Mouse (Mus musculus): ENCODE data around the gene Ttll8. TPM values are rescaled to one million over a fixed set of nuclear protein-coding genes. Genes with fewer than 3 reads are reported as not detected.

The Ttll8 gene
- polyA plus RNA-seq, 1 experiment from 2014 or later: not detected

GRCm38 (mm10) chr15:88864270-88865030, 89.8 kb downstream of the Ttll8 start:
- Histone ChIP-seq H3K4me3 (peak overlapping the region; percentile 92), H3K9ac (peak overlapping the region; percentile 93), H3K36me3 (ENCODE audit: poor library complexity, severe bottlenecking) (peaks cover 34% of the 10 kb centered on the region), H3K4me1 (peaks cover 35% of the 10 kb centered on the region), H3K9me3 (replicated peaks) (no peaks in the 10 kb centered on the region), H3K27me3 (no peaks in the 10 kb centered on the region), H3K27ac (peak overlapping the region; percentile 97), H3K4me2 (peak overlapping the region; percentile 92)
- 53% methylated on average over 22 of the region's 22 CpGs for WGBS
- ATAC-seq: peak; percentile 11

- Histone ChIP-seq H3K27me3 (no peaks in the 10 kb centered on the region), H3K4me3 (peak overlapping the region; percentile 92), H3K27ac (peak overlapping the region; percentile 97), H3K9ac (peak overlapping the region; percentile 93), H3K4me1 (peaks cover 35% of the 10 kb centered on the region), H3K4me2 (peak overlapping the region; percentile 92), H3K9me3 (replicated peaks) (no peaks in the 10 kb centered on the region), H3K36me3 (ENCODE audit: poor library complexity, severe bottlenecking) (peaks cover 34% of the 10 kb centered on the region)
- peak; percentile 72 for ATAC-seq
- WGBS: under 1% methylated on average over 31 of the region's 39 CpGs
Measured at GRCm38 (mm10) chr15:88863695-88864231, 90.5 kb downstream of the Ttll8 start.

GRCm38 (mm10) chr15:88862881-88863694, 91.1 kb downstream of the Ttll8 start:
- peaks cover 35% of the 10 kb centered on the region for H3K4me1 ChIP-seq
- no peaks in the 10 kb centered on the region for H3K9me3 ChIP-seq (replicated peaks)
- no peaks in the 10 kb centered on the region for H3K27me3 ChIP-seq
- H3K9ac ChIP-seq: peak overlapping the region; percentile 93
- H3K4me2 ChIP-seq: peak overlapping the region; percentile 92
- H3K36me3 ChIP-seq (ENCODE audit: poor library complexity, severe bottlenecking): peaks cover 34% of the 10 kb centered on the region
- peak overlapping the region; percentile 97 for H3K27ac ChIP-seq
- peak overlapping the region; percentile 92 for H3K4me3 ChIP-seq
- WGBS: under 1% methylated on average over 89 of the region's 98 CpGs
- no peak for ATAC-seq

- ATAC-seq: peak; percentile 87
- Histone ChIP-seq H3K36me3 (ENCODE audit: poor library complexity, severe bottlenecking) (peaks cover 30% of the 10 kb centered on the region), H3K4me3 (peak within 1 kb of the TSS; percentile 92), H3K9me3 (replicated peaks) (no peaks in the 10 kb centered on the region), H3K4me2 (peak within 1 kb of the TSS; percentile 92), H3K9ac (peak within 1 kb of the TSS; percentile 93), H3K4me1 (peaks cover 35% of the 10 kb centered on the region), H3K27ac (peak within 1 kb of the TSS; percentile 97), H3K27me3 (no peaks in the 10 kb centered on the region)
- under 1% methylated on average over 106 of the region's 107 CpGs for WGBS
Measured at GRCm38 (mm10) chr15:88861772-88862622, 92.2 kb downstream of the Ttll8 start, which contains the start of gene Pim3. TSS of gene Pim3 (plus strand) at chr15:88862186.

GRCm38 (mm10) chr15:88860781-88861180, 93.4 kb downstream of the Ttll8 start:
- WGBS: 97% methylated on average over 3 of the region's 3 CpGs
- Histone ChIP-seq H3K9ac (no peak overlapping the region), H3K27me3 (no peaks in the 10 kb centered on the region), H3K9me3 (replicated peaks) (no peaks in the 10 kb centered on the region), H3K27ac (no peak overlapping the region), H3K4me3 (no peak overlapping the region), H3K4me1 (peaks cover 28% of the 10 kb centered on the region), H3K4me2 (no peak overlapping the region), H3K36me3 (ENCODE audit: poor library complexity, severe bottlenecking) (peaks cover 18% of the 10 kb centered on the region)
- ATAC-seq: no peak

DNA sequence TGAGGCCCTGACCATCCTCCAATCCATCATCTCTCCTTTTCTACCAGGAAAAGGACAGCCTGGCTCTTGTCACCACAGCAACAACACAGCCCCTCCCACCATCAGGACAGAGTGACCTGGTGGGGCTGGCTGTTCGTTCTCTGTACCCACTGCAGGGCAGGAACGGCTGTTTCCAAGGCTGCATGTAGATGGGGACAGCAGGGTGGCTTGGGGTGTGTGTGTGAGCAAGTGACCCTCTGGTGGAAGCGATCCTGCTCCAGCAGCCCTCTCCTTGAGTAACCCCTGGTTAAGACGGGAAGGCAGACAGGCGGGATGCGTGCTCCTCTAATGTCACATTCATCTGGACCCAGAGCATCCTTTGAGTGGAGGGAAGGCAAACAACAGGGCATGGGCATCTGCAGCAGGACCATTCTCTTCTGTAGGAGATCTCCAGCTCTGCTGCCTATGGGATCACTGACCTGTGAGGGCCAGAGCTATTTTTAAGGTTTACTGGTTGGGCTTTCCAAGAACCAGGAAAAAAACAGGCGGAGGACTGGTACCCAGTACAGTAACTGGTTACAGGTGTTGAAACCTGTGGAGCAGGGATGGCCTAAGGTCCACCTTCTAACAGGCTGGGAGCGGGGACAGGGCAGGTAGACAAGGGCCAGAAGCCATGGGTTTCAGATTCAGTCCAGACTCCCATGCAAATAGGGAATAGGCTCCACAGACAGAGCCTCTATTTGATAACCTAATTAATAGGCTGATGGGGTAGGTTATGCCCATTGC, 94.8 kb downstream of the Ttll8 start:
- Histone ChIP-seq H3K27ac (no peak overlapping the region), H3K4me1 (peaks cover 25% of the 10 kb centered on the region), H3K36me3 (ENCODE audit: poor library complexity, severe bottlenecking) (peaks cover 4% of the 10 kb centered on the region), H3K27me3 (no peaks in the 10 kb centered on the region), H3K9ac (no peak overlapping the region), H3K4me3 (no peak overlapping the region), H3K4me2 (no peak overlapping the region), H3K9me3 (replicated peaks) (no peaks in the 10 kb centered on the region)
- 78% methylated on average over 8 of the region's 8 CpGs for WGBS
- ATAC-seq: no peak

- 0 out of 2 replicates have a peak overlapping the region, but pooled peaks have one; percentile 21 for H3K9ac ChIP-seq
- no peak overlapping the region for H3K4me2 ChIP-seq
- WGBS: 86% methylated on average over 2 of the region's 2 CpGs
- H3K4me1 ChIP-seq: peaks cover 24% of the 10 kb centered on the region
- ATAC-seq: no peak
- H3K27ac ChIP-seq: no peak overlapping the region
- H3K4me3 ChIP-seq: no peak overlapping the region
- no peaks in the 10 kb centered on the region for H3K27me3 ChIP-seq
- no peaks in the 10 kb centered on the region for H3K36me3 ChIP-seq (ENCODE audit: poor library complexity, severe bottlenecking)
- no peaks in the 10 kb centered on the region for H3K9me3 ChIP-seq (replicated peaks)
Measured at GRCm38 (mm10) chr15:88858707-88859106, 95.5 kb downstream of the Ttll8 start.

DNA sequence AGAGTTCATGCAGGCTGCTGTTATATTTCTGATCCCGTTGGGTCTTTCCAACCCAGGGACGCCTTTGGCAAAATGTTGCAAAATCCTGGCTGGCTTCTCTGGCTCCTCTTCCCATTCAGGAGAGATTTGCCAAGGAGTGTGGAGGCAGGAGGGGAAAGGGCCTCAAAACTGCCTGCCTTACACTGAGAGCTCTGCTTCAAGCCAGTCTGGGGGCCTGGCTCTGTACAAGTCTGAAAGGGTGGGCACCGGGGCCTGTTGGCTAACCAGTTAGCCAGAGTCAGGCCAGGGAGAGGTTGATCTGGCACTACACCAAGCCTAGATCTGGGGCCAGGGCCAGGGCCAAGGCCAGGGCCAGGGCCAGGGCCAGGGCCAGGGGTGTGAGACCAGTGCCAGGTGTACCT, 96.1 kb downstream of the Ttll8 start:
- no peak overlapping the region for H3K4me3 ChIP-seq
- H3K36me3 ChIP-seq (ENCODE audit: poor library complexity, severe bottlenecking): no peaks in the 10 kb centered on the region
- WGBS: 92% methylated on average over 3 of the region's 3 CpGs
- H3K9ac ChIP-seq: no peak overlapping the region
- H3K27ac ChIP-seq: no peak overlapping the region
- H3K9me3 ChIP-seq (replicated peaks): no peaks in the 10 kb centered on the region
- no peak overlapping the region for H3K4me2 ChIP-seq
- H3K27me3 ChIP-seq: no peaks in the 10 kb centered on the region
- peaks cover 22% of the 10 kb centered on the region for H3K4me1 ChIP-seq
- ATAC-seq: no peak

DNA sequence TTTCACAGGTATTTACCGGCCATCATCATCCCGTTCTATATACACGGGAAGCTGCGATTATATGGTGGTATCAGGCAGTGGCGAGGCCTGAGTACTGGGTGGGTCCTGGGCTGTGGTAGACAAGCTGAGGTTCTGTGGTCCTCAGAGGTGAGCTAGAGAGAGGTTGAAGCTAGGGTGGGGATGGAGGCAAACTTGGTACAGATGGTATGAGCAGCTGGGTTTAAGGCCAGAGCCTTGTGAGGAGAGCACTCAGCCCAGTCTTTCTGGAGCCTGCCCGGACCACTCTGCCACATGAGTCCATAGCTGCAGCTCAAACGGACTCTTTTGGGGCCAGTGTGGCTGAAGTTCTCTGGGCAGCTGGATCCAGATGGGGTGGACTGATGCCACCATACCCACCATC, 96.9 kb downstream of the Ttll8 start:
- 93% methylated on average over 7 of the region's 7 CpGs for WGBS
- Histone ChIP-seq H3K4me3 (no peak overlapping the region), H3K27me3 (no peaks in the 10 kb centered on the region), H3K4me2 (no peak overlapping the region), H3K4me1 (peaks cover 17% of the 10 kb centered on the region), H3K36me3 (ENCODE audit: poor library complexity, severe bottlenecking) (no peaks in the 10 kb centered on the region), H3K9ac (no peak overlapping the region), H3K9me3 (replicated peaks) (no peaks in the 10 kb centered on the region), H3K27ac (no peak overlapping the region)
- ATAC-seq: no peak

- ATAC-seq: no peak
- Histone ChIP-seq H3K36me3 (ENCODE audit: poor library complexity, severe bottlenecking) (no peaks in the 10 kb centered on the region), H3K4me1 (peaks cover 16% of the 10 kb centered on the region), H3K9me3 (replicated peaks) (no peaks in the 10 kb centered on the region), H3K27ac (no peak overlapping the region), H3K4me3 (no peak overlapping the region), H3K9ac (no peak overlapping the region), H3K27me3 (no peaks in the 10 kb centered on the region), H3K4me2 (no peak overlapping the region)
- WGBS: 79% methylated on average over 5 of the region's 5 CpGs
Measured at GRCm38 (mm10) chr15:88856613-88857012, 97.6 kb downstream of the Ttll8 start.

DNA sequence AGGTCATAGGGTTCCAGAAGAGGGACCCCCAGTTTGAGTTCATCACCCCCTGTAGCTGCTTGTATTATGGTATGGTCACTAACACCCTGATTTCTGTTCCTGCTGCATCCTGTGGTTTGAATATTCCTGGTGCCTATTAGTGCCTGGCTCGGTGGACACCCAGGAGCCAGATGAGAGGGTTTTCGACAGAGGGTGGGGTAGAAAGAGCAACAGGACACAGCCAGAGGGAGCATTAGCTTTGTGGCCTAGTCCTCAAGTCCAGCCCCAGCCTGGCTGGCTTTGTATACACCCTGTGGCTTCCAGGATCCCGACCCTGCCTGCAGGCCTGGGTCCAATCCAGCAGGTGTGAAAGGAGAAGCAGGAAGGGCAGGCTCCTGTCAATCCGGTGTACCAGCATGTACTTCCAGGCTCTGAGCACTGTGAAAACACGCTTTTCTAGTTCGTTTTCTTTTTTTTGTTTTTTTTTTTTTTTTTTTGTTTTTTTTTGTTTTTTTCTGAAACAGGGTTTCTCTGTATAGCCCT, 98.3 kb downstream of the Ttll8 start:
- Histone ChIP-seq H3K9me3 (replicated peaks) (no peaks in the 10 kb centered on the region), H3K27ac (no peak overlapping the region), H3K4me3 (no peak overlapping the region), H3K27me3 (no peaks in the 10 kb centered on the region), H3K4me2 (no peak overlapping the region), H3K9ac (no peak overlapping the region), H3K4me1 (peaks cover 12% of the 10 kb centered on the region; the same call in 1 of the 2 replicates), H3K36me3 (ENCODE audit: poor library complexity, severe bottlenecking) (no peaks in the 10 kb centered on the region)
- WGBS: 81% methylated on average over 6 of the region's 6 CpGs
- no peak for ATAC-seq

Data from forebrain, embryonic 13.5 days (tissue).